Mouse (Mus musculus): ENCODE results near the gene Gng8. TPM values are rescaled to one million over a fixed set of nuclear protein-coding genes. Genes with fewer than 3 reads are reported as not detected.

The Gng8 gene
- 7.3 and 7.4 TPM in 2 replicates for polyA plus RNA-seq (2014; fragmentation: Nextera tagmentation; extraction: Ambion mirVana)

DNA sequence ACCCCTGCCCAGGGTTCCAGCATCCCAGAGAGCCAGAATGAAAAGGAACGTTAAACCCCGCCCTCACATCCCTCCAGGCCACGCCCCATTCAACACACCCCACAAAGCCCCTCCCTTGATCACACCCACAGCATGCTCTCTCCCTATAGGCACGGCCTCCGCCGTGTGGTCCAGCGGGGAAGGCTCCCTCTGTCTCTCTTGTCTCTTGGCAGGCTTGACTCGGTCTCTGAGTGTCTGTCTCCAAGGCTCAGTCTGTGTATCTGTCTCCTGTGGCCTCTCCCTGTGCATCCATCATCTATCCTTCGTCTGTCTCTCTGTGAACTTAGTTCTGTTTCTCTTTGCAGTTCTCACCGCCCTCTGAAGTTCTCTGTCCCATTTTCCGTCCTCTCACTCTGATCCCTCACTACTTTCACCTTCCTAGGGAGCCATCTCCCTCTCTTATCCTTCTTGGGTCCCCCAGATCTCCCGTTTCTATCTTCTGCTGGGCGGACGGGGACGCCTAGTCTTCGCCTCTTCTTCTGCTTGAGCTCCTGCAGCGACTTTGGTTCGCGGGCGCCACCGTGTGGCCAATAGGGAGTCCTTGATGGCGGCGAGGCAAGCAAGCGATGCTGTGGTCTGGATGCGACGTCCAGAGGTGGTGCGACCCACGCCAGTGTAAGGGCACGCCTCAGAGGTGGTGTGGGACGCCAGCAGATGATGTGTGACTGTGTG lies at the start of gene Gng8:
Gene Gng8 (plus strand): TSS at position 146 of the 711 bp plus-strand sequence.
- no peaks in the 10 kb centered on the region for H3K36me3 ChIP-seq (ENCODE audit: control insufficient read depth, insufficient read depth, low read length)
- H3K4me2 ChIP-seq (ENCODE audit: low read depth, low read length, severe bottlenecking), result peak within 1 kb of the TSS; percentile 46
- peak within 1 kb of the TSS; percentile 39 for H3K9ac ChIP-seq (ENCODE audit: low read length)
- 0% methylated on average over 30 of the region's 30 CpGs for WGBS
- no peaks in the 10 kb centered on the region for H3K9me3 ChIP-seq (ENCODE audit: control insufficient read depth, low read length)
- H3K4me1 ChIP-seq (replicated peaks; ENCODE audit: control insufficient read depth, insufficient read depth, low read length), result peaks cover 24% of the 10 kb centered on the region
- H3K27ac ChIP-seq (ENCODE audit: low read depth, low read length), result peak within 1 kb of the TSS; percentile 15; the same call in 1 of the 2 replicates
- peak within 1 kb of the TSS; percentile 15 for H3K4me3 ChIP-seq (ENCODE audit: low read depth, low read length)
- H3K27me3 ChIP-seq (ENCODE audit: control insufficient read depth, insufficient read depth, low read length), result peaks cover 29% of the 10 kb centered on the region
- ATAC-seq (replicated peaks; ENCODE audit: low FRiP score), result peak; percentile 75
- peak; percentile 91 for DNase-seq (ENCODE audit: low spot score)

GRCm38 (mm10) chr7:16842645-16843063 lies 48.9 kb upstream of the Gng8 start, which contains the start of gene Prkd2:
Gene Prkd2 (plus strand): TSS chr7:16842902.
- peak; percentile 90 for ATAC-seq (replicated peaks; ENCODE audit: low FRiP score)
- WGBS, result under 1% methylated on average over 32 of the region's 32 CpGs
- H3K27ac ChIP-seq (ENCODE audit: low read depth, low read length), result peak within 1 kb of the TSS; percentile 34; the same call in 1 of the 2 replicates
- H3K9me3 ChIP-seq (ENCODE audit: control insufficient read depth, low read length), result no peaks in the 10 kb centered on the region
- DNase-seq (ENCODE audit: low spot score), result peak; percentile 94
- H3K4me2 ChIP-seq (ENCODE audit: low read depth, low read length, severe bottlenecking), result peak within 1 kb of the TSS; percentile 97
- no peaks in the 10 kb centered on the region for H3K27me3 ChIP-seq (ENCODE audit: control insufficient read depth, insufficient read depth, low read length)
- peak within 1 kb of the TSS; percentile 59 for H3K4me3 ChIP-seq (ENCODE audit: low read depth, low read length)
- H3K9ac ChIP-seq (ENCODE audit: low read length), result peak within 1 kb of the TSS; percentile 76
- peaks cover 8% of the 10 kb centered on the region for H3K4me1 ChIP-seq (replicated peaks; ENCODE audit: control insufficient read depth, insufficient read depth, low read length)
- H3K36me3 ChIP-seq (ENCODE audit: control insufficient read depth, insufficient read depth, low read length), result peaks cover 2% of the 10 kb centered on the region; the same call in 1 of the 2 replicates

DNA sequence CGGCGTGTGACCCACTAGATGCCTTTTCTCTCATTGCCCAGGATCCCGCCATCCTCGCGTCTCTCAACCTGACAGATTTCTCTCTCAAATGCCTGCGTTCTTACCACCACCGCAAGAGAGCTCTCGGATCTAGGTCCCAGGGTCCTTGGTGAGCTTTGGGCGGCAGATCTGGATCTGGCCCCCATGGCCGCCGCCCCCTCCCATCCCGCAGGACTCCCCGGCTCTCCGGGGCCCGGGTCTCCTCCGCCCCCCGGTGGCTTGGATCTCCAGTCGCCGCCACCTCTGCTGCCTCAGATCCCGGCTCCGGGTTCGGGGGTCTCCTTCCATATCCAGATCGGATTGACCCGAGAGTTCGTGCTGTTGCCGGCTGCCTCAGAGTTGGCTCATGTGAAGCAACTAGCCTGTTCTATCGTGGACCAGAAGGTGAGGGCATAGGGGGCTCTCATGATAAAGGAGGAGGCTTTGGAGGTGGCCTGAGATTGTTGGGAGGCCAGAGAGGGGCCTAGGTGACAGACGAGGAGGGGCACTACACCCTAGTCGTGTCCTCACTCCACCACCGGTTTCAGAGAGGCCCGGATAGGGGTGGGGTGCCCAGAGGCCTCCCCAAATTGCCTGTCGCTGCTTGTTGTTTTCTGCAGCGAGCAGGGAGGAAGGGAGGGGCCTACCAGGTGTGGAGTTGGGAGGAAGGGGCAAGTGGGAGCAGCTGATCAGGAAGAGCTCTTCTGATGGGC lies 48.0 kb upstream of the Gng8 start:
- ATAC-seq (replicated peaks; ENCODE audit: low FRiP score) (no peak), DNase-seq (ENCODE audit: low spot score) (peak; percentile 67)
- Histone ChIP-seq H3K4me2 (ENCODE audit: low read depth, low read length, severe bottlenecking) (peak overlapping the region; percentile 97), H3K27me3 (ENCODE audit: control insufficient read depth, insufficient read depth, low read length) (no peaks in the 10 kb centered on the region), H3K9ac (ENCODE audit: low read length) (peak overlapping the region; percentile 76), H3K9me3 (ENCODE audit: control insufficient read depth, low read length) (no peaks in the 10 kb centered on the region), H3K36me3 (ENCODE audit: control insufficient read depth, insufficient read depth, low read length) (no peaks in the 10 kb centered on the region; the same call in 1 of the 2 replicates), H3K4me3 (ENCODE audit: low read depth, low read length) (peak overlapping the region; percentile 59), H3K27ac (ENCODE audit: low read depth, low read length) (0 out of 2 replicates have a peak overlapping the region, but pooled peaks have one; percentile 34), H3K4me1 (replicated peaks; ENCODE audit: control insufficient read depth, insufficient read depth, low read length) (peaks cover 8% of the 10 kb centered on the region)
- 4% methylated on average over 33 of the region's 33 CpGs for WGBS

DNA sequence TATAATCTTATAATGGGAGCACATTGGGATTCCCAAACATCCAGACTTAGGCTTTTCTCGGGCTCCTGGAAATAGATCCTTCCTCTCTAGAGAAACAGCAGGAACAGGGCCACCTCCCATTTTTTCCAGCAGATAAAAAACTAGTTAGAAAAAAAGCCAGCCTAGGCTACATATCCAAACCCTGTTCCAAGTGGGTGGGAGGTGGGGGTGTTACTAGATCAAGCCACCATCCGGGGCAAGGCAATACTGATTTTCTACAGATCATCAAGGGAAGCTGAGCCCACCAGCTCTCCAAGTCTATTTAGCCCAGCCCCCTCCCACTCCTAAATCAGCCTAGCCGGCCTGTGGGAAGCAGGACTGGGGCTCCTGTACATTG lies 46.9 kb upstream of the Gng8 start:
- no peaks in the 10 kb centered on the region for H3K27me3 ChIP-seq (ENCODE audit: control insufficient read depth, insufficient read depth, low read length)

DNA sequence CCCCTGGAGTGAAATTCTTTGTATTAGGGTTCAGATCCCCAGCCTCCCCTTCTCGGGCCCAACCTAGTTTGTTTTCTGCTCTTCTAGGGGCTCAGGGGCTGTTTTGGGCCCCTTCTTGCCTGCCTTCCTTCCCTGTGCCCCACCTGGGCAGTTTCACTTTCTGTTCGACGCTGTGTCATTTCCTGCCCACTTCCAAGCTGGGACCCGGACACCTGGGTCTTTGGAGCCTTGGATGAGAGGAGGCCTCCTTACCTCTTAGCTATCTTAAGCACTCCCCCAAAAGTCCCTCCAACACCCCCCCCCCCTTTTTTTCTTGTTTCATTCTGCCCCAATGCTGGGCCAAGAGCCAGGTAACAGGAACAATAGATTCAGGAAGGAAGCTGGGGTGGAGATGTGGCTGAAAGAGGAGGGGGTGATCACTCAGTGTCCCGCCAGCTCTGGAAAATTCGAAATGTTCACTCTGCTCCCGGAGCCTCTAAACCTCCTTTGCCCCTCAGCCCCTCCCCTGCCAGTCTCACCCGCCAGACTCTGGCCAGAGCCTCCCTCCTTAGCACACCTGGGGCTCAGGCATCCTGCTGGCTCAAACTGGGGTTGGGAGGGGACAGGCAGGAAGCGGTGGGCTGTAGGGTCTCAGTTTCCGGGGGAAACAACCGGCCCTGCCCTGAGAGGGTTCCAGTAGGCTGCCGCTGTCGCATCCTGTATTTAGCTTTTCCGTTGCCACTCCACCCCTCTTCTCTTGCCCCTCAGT lies 46.3 kb upstream of the Gng8 start:
- Histone ChIP-seq H3K9ac (ENCODE audit: low read length) (peak overlapping the region; percentile 8; the same call in 1 of the 2 replicates), H3K9me3 (ENCODE audit: control insufficient read depth, low read length) (no peaks in the 10 kb centered on the region), H3K27ac (ENCODE audit: low read depth, low read length) (no peak overlapping the region), H3K4me2 (ENCODE audit: low read depth, low read length, severe bottlenecking) (peak overlapping the region; percentile 24; the same call in 1 of the 2 replicates), H3K4me1 (replicated peaks; ENCODE audit: control insufficient read depth, insufficient read depth, low read length) (peaks cover 8% of the 10 kb centered on the region), H3K4me3 (ENCODE audit: low read depth, low read length) (no peak overlapping the region), H3K27me3 (ENCODE audit: control insufficient read depth, insufficient read depth, low read length) (no peaks in the 10 kb centered on the region), H3K36me3 (ENCODE audit: control insufficient read depth, insufficient read depth, low read length) (no peaks in the 10 kb centered on the region; the same call in 1 of the 2 replicates)
- 43% methylated on average over 14 of the region's 14 CpGs for WGBS
- DNase-seq (ENCODE audit: low spot score), result no peak
- no peak for ATAC-seq (replicated peaks; ENCODE audit: low FRiP score)

More for the DNA sequence above, 46.9 kb upstream of the Gng8 start:
- no peak overlapping the region for H3K27ac ChIP-seq (ENCODE audit: low read depth, low read length)
- DNase-seq (ENCODE audit: low spot score) (no peak), ATAC-seq (replicated peaks; ENCODE audit: low FRiP score) (no peak)
- H3K9ac ChIP-seq (ENCODE audit: low read length), result peak overlapping the region; percentile 8; the same call in 1 of the 2 replicates
- no peak overlapping the region for H3K4me3 ChIP-seq (ENCODE audit: low read depth, low read length)
- H3K4me2 ChIP-seq (ENCODE audit: low read depth, low read length, severe bottlenecking), result peak overlapping the region; percentile 24; the same call in 1 of the 2 replicates
- no peaks in the 10 kb centered on the region for H3K9me3 ChIP-seq (ENCODE audit: control insufficient read depth, low read length)
- WGBS, result 71% methylated on average over 3 of the region's 3 CpGs
- H3K4me1 ChIP-seq (replicated peaks; ENCODE audit: control insufficient read depth, insufficient read depth, low read length), result peaks cover 8% of the 10 kb centered on the region
- H3K36me3 ChIP-seq (ENCODE audit: control insufficient read depth, insufficient read depth, low read length), result no peaks in the 10 kb centered on the region; the same call in 1 of the 2 replicates

GRCm38 (mm10) chr7:16845820-16846167 lies 45.8 kb upstream of the Gng8 start:
- no peak overlapping the region for H3K4me3 ChIP-seq (ENCODE audit: low read depth, low read length)

GRCm38 (mm10) chr7:16846775-16847174 lies 44.8 kb upstream of the Gng8 start:
- WGBS, result 94% methylated on average over 5 of the region's 5 CpGs

More at GRCm38 (mm10) chr7:16845820-16846167, 45.8 kb upstream of the Gng8 start:
- Histone ChIP-seq H3K9me3 (ENCODE audit: control insufficient read depth, low read length) (no peaks in the 10 kb centered on the region), H3K9ac (ENCODE audit: low read length) (no peak overlapping the region), H3K36me3 (ENCODE audit: control insufficient read depth, insufficient read depth, low read length) (no peaks in the 10 kb centered on the region; the same call in 1 of the 2 replicates), H3K4me1 (replicated peaks; ENCODE audit: control insufficient read depth, insufficient read depth, low read length) (peaks cover 8% of the 10 kb centered on the region), H3K27ac (ENCODE audit: low read depth, low read length) (no peak overlapping the region), H3K4me2 (ENCODE audit: low read depth, low read length, severe bottlenecking) (peak overlapping the region; percentile 24; the same call in 1 of the 2 replicates), H3K27me3 (ENCODE audit: control insufficient read depth, insufficient read depth, low read length) (no peaks in the 10 kb centered on the region)
- no peak for DNase-seq (ENCODE audit: low spot score)
- ATAC-seq (replicated peaks; ENCODE audit: low FRiP score), result no peak
- WGBS, result 31% methylated on average over 10 of the region's 10 CpGs

DNA sequence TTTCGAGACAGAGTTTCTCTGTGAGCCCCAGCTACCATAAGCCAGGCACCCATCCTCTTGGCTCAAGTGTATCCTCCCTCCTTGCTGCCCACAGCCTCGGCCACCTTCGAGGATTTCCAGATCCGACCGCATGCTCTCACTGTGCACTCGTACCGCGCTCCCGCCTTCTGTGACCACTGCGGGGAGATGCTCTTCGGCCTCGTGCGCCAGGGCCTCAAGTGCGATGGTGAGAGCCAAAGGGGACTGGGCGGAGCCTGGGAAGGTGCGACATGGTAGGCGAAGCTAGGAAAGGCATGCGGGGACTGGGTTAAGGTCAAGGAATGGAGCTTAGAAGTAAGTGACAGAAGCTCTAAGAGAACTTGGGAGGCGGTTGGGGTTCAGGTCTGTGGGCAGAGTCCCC lies 44.1 kb upstream of the Gng8 start:
- DNase-seq (ENCODE audit: low spot score), result no peak
- H3K36me3 ChIP-seq (ENCODE audit: control insufficient read depth, insufficient read depth, low read length), result no peaks in the 10 kb centered on the region; the same call in 1 of the 2 replicates
- H3K9me3 ChIP-seq (ENCODE audit: control insufficient read depth, low read length), result no peaks in the 10 kb centered on the region
- no peak overlapping the region for H3K27ac ChIP-seq (ENCODE audit: low read depth, low read length)
- H3K27me3 ChIP-seq (ENCODE audit: control insufficient read depth, insufficient read depth, low read length), result no peaks in the 10 kb centered on the region
- no peak for ATAC-seq (replicated peaks; ENCODE audit: low FRiP score)
- H3K9ac ChIP-seq (ENCODE audit: low read length), result no peak overlapping the region
- 87% methylated on average over 19 of the region's 19 CpGs for WGBS
- H3K4me3 ChIP-seq (ENCODE audit: low read depth, low read length), result no peak overlapping the region
- H3K4me1 ChIP-seq (replicated peaks; ENCODE audit: control insufficient read depth, insufficient read depth, low read length), result peaks cover 8% of the 10 kb centered on the region
- H3K4me2 ChIP-seq (ENCODE audit: low read depth, low read length, severe bottlenecking), result no peak overlapping the region

More at GRCm38 (mm10) chr7:16846775-16847174, 44.8 kb upstream of the Gng8 start:
- Histone ChIP-seq H3K9ac (ENCODE audit: low read length) (no peak overlapping the region), H3K27me3 (ENCODE audit: control insufficient read depth, insufficient read depth, low read length) (no peaks in the 10 kb centered on the region), H3K4me2 (ENCODE audit: low read depth, low read length, severe bottlenecking) (no peak overlapping the region), H3K4me3 (ENCODE audit: low read depth, low read length) (no peak overlapping the region), H3K9me3 (ENCODE audit: control insufficient read depth, low read length) (no peaks in the 10 kb centered on the region), H3K27ac (ENCODE audit: low read depth, low read length) (no peak overlapping the region), H3K4me1 (replicated peaks; ENCODE audit: control insufficient read depth, insufficient read depth, low read length) (peaks cover 8% of the 10 kb centered on the region), H3K36me3 (ENCODE audit: control insufficient read depth, insufficient read depth, low read length) (no peaks in the 10 kb centered on the region; the same call in 1 of the 2 replicates)
- ATAC-seq (replicated peaks; ENCODE audit: low FRiP score), result no peak
- no peak for DNase-seq (ENCODE audit: low spot score)

Data from forebrain, embryonic 11.5 days (tissue).